Mouse (Mus musculus) embryonic facial prominence, embryonic 15.5 days (tissue): ENCODE results near the gene Tle2. TPM values are rescaled to one million over a fixed set of nuclear protein-coding genes. Genes with fewer than 3 reads are reported as not detected.

Experiments
- ATAC-seq: fragments of 200-750 bp; cut with Nextera tagmentation; 2 replicates; pipeline ENCODE4 v1.8.0; 2017; ENCODE audit warnings: low read depth, moderate TSS enrichment; ENCODE audit not compliant: insufficient number of reproducible peaks, low FRiP score, low TSS enrichment
- H3K27ac ChIP-seq: fragments of 300-500 bp; sonication (generic); replicated peaks from 2 replicates; pipeline ENCODE4 v1.5.1; 2015; ENCODE audit warnings: mild to moderate bottlenecking, inconsistent platforms
- H3K27me3 ChIP-seq: fragments of 300-500 bp; sonication (generic); 2 replicates; pipeline ENCODE4 v1.6.1; 2015; ENCODE audit warnings: inconsistent platforms
- H3K36me3 ChIP-seq: fragments of 300-500 bp; sonication (generic); 2 replicates; pipeline ENCODE4 v1.6.1; 2015; ENCODE audit warnings: mild to moderate bottlenecking, inconsistent platforms
- H3K4me1 ChIP-seq: fragments of 300-500 bp; sonication (generic); 2 replicates; pipeline ENCODE4 v1.6.1; 2015; ENCODE audit warnings: inconsistent platforms
- H3K4me2 ChIP-seq: fragments of 300-500 bp; sonication (generic); replicated peaks from 2 replicates; pipeline ENCODE4 v1.6.1; 2015; ENCODE audit warnings: mild to moderate bottlenecking, inconsistent platforms
- H3K4me3 ChIP-seq: fragments of 300-500 bp; sonication (generic); replicated peaks from 2 replicates; pipeline ENCODE4 v1.5.1; 2015; ENCODE audit warnings: mild to moderate bottlenecking, inconsistent platforms
- H3K9ac ChIP-seq: fragments of 300-500 bp; sonication (generic); 2 replicates; pipeline ENCODE4 v1.6.1; 2015; ENCODE audit warnings: inconsistent platforms
- H3K9me3 ChIP-seq: fragments of 300-500 bp; sonication (generic); replicated peaks from 2 replicates; pipeline ENCODE4 v1.6.1; 2016; ENCODE audit warnings: inconsistent platforms
- WGBS: fragments of 180-500 bp; shearing (Covaris S2); methylation state at CpG from one replicate; pipeline ENCODE4 v1.1.7; 2015; 5-methylcytosine and 5-hydroxymethylcytosine counted together
- polyA plus RNA-seq: library from polyadenylated mRNA; unstranded; fragments of >200 nt; fragmentation: Nextera tagmentation; extraction: Ambion mirVana; gene quantifications from 2 replicates; pipeline ENCODE4 v1.2.1, GENCODE M21; 2015

Gene Tle2
- polyA plus RNA-seq, 1 experiment from 2014 or later: 73.7 TPM

GRCm38 (mm10) chr10:81556282-81556681 lies 18.1 kb upstream of the Tle2 start:
- Histone ChIP-seq H3K4me3 (no peak overlapping the region), H3K4me2 (no peak overlapping the region), H3K36me3 (no peaks in the 10 kb centered on the region), H3K9ac (no peak overlapping the region), H3K27ac (no peak overlapping the region), H3K4me1 (peaks cover 22% of the 10 kb centered on the region), H3K27me3 (no peaks in the 10 kb centered on the region), H3K9me3 (no peaks in the 10 kb centered on the region)
- WGBS: 67% methylated on average over 3 of the region's 3 CpGs
- no peak for ATAC-seq

- no peaks in the 10 kb centered on the region for H3K27me3 ChIP-seq
- no peaks in the 10 kb centered on the region for H3K36me3 ChIP-seq
- no peaks in the 10 kb centered on the region for H3K9me3 ChIP-seq
Observed at GRCm38 (mm10) chr10:81557491-81557890, 16.9 kb upstream of the Tle2 start.

GRCm38 (mm10) chr10:81559163-81559626 lies 15.2 kb upstream of the Tle2 start, which contains the start of gene Aes:
Aes (plus strand) TSS chr10:81559488.
- 2% methylated on average over 10 of the region's 53 CpGs for WGBS
- Histone ChIP-seq H3K9me3 (no peaks in the 10 kb centered on the region), H3K4me2 (peak within 1 kb of the TSS; percentile 86), H3K4me3 (peak within 1 kb of the TSS; percentile 80), H3K4me1 (peaks cover 42% of the 10 kb centered on the region), H3K36me3 (peaks cover 8% of the 10 kb centered on the region; the same call in 1 of the 2 replicates), H3K9ac (peak within 1 kb of the TSS; percentile 87), H3K27me3 (no peaks in the 10 kb centered on the region), H3K27ac (peak within 1 kb of the TSS; percentile 92)
- peak; percentile 20; the same call in 1 of the 2 replicates for ATAC-seq

More at GRCm38 (mm10) chr10:81557491-81557890, 16.9 kb upstream of the Tle2 start:
- Histone ChIP-seq H3K4me1 (peaks cover 25% of the 10 kb centered on the region), H3K4me2 (no peak overlapping the region), H3K9ac (no peak overlapping the region), H3K27ac (no peak overlapping the region), H3K4me3 (no peak overlapping the region)
- ATAC-seq: no peak
- WGBS: 10% methylated on average over 1 of the region's 1 CpGs

- peaks cover 13% of the 10 kb centered on the region for H3K36me3 ChIP-seq
- H3K4me1 ChIP-seq: peaks cover 49% of the 10 kb centered on the region
- no peaks in the 10 kb centered on the region for H3K9me3 ChIP-seq
- no peaks in the 10 kb centered on the region for H3K27me3 ChIP-seq
- H3K4me2 ChIP-seq: peak overlapping the region; percentile 86
- peak; percentile 45 for ATAC-seq
- H3K27ac ChIP-seq: peak overlapping the region; percentile 92
- under 1% methylated on average over 34 of the region's 36 CpGs for WGBS
- peak overlapping the region; percentile 87 for H3K9ac ChIP-seq
- peak overlapping the region; percentile 80 for H3K4me3 ChIP-seq
Observed at GRCm38 (mm10) chr10:81559627-81560539, 14.5 kb upstream of the Tle2 start.

GRCm38 (mm10) chr10:81560719-81561459 lies 13.5 kb upstream of the Tle2 start:
- no peaks in the 10 kb centered on the region for H3K27me3 ChIP-seq
- peaks cover 59% of the 10 kb centered on the region for H3K4me1 ChIP-seq
- H3K4me3 ChIP-seq: peak overlapping the region; percentile 80
- H3K36me3 ChIP-seq: peaks cover 23% of the 10 kb centered on the region
- H3K9ac ChIP-seq: peak overlapping the region; percentile 87
- ATAC-seq: 0 out of 2 replicates have a peak, but pooled peaks have one; percentile 0
- peak overlapping the region; percentile 86 for H3K4me2 ChIP-seq
- WGBS: 7% methylated on average over 16 of the region's 16 CpGs
- H3K27ac ChIP-seq: peak overlapping the region; percentile 92
- no peaks in the 10 kb centered on the region for H3K9me3 ChIP-seq

- Histone ChIP-seq H3K4me3 (no peak overlapping the region), H3K27ac (no peak overlapping the region), H3K4me2 (no peak overlapping the region), H3K4me1 (peaks cover 64% of the 10 kb centered on the region), H3K36me3 (peaks cover 38% of the 10 kb centered on the region), H3K9me3 (no peaks in the 10 kb centered on the region), H3K9ac (no peak overlapping the region), H3K27me3 (no peaks in the 10 kb centered on the region)
- ATAC-seq: no peak
- 66% methylated on average over 6 of the region's 6 CpGs for WGBS
Observed at GRCm38 (mm10) chr10:81562411-81562810, 11.9 kb upstream of the Tle2 start.

GRCm38 (mm10) chr10:81563481-81563880 lies 10.9 kb upstream of the Tle2 start:
- Histone ChIP-seq H3K27ac (peak overlapping the region; percentile 44), H3K4me3 (peak overlapping the region; percentile 29), H3K4me2 (peak overlapping the region; percentile 40), H3K9ac (no peak overlapping the region), H3K27me3 (no peaks in the 10 kb centered on the region), H3K36me3 (peaks cover 38% of the 10 kb centered on the region), H3K9me3 (no peaks in the 10 kb centered on the region), H3K4me1 (peaks cover 73% of the 10 kb centered on the region)
- 16% methylated on average over 6 of the region's 6 CpGs for WGBS
- no peak for ATAC-seq

- H3K4me1 ChIP-seq: peaks cover 76% of the 10 kb centered on the region
- peak overlapping the region; percentile 29 for H3K4me3 ChIP-seq
- peak overlapping the region; percentile 40 for H3K4me2 ChIP-seq
- 13% methylated on average over 10 of the region's 10 CpGs for WGBS
- H3K27me3 ChIP-seq: no peaks in the 10 kb centered on the region
- H3K9me3 ChIP-seq: no peaks in the 10 kb centered on the region
- H3K27ac ChIP-seq: peak overlapping the region; percentile 44
- H3K9ac ChIP-seq: no peak overlapping the region
- H3K36me3 ChIP-seq: peaks cover 38% of the 10 kb centered on the region
- ATAC-seq: peak; percentile 26; the same call in 1 of the 2 replicates
Observed at GRCm38 (mm10) chr10:81564216-81564615, 10.1 kb upstream of the Tle2 start.

- Histone ChIP-seq H3K4me3 (no peak overlapping the region), H3K27me3 (no peaks in the 10 kb centered on the region), H3K36me3 (peaks cover 38% of the 10 kb centered on the region), H3K9ac (no peak overlapping the region), H3K4me2 (peak overlapping the region; percentile 40; the same call in 1 of the 2 replicates), H3K9me3 (no peaks in the 10 kb centered on the region), H3K4me1 (peaks cover 81% of the 10 kb centered on the region), H3K27ac (peak overlapping the region; percentile 44; the same call in 1 of the 2 replicates)
- WGBS: 19% methylated on average over 10 of the region's 10 CpGs
- no peak for ATAC-seq
Observed at GRCm38 (mm10) chr10:81564734-81565133, 9.6 kb upstream of the Tle2 start.

- Histone ChIP-seq H3K4me2 (no peak overlapping the region), H3K4me1 (peaks cover 86% of the 10 kb centered on the region), H3K9ac (0 out of 2 replicates have a peak overlapping the region, but pooled peaks have one; percentile 1), H3K4me3 (no peak overlapping the region), H3K27ac (no peak overlapping the region), H3K27me3 (no peaks in the 10 kb centered on the region), H3K36me3 (peaks cover 38% of the 10 kb centered on the region), H3K9me3 (no peaks in the 10 kb centered on the region)
- 34% methylated on average over 20 of the region's 20 CpGs for WGBS
- no peak for ATAC-seq
Observed at GRCm38 (mm10) chr10:81565257-81566228, 8.8 kb upstream of the Tle2 start.
